Mouse (Mus musculus) regulatory T cell (primary cell): ENCODE data around the gene Gtf2h4.

ENCODE experiments used
- in situ Hi-C: fragments of 300-600 bp; cut with MboI, MseI; formaldehyde crosslinking; loops from one replicate; pipeline ENCODE4 v1.15.1; 2025; ENCODE audit warnings: high pct_unique_total_duplicates

Gtf2h4 gene

GRCm38 (mm10) chr17:35697759-35698500 is 24.4 kb upstream of the Gtf2h4 start:
- in situ Hi-C loops = no loop called here

GRCm38 (mm10) chr17:35697429-35697758 is 23.9 kb upstream of the Gtf2h4 start:
- in situ Hi-C loops = no loop called here

- in situ Hi-C loops = no loop called here
Measured at GRCm38 (mm10) chr17:35696691-35697090, 23.2 kb upstream of the Gtf2h4 start.

GRCm38 (mm10) chr17:35695289-35695688 is 21.8 kb upstream of the Gtf2h4 start:
- in situ Hi-C loops = no loop called here

- in situ Hi-C loops = no loop called here
Measured at GRCm38 (mm10) chr17:35693906-35694305, 20.4 kb upstream of the Gtf2h4 start.

GRCm38 (mm10) chr17:35692368-35692767 is 18.8 kb upstream of the Gtf2h4 start:
- in situ Hi-C loops = no loop called here

- in situ Hi-C loops = no loop called here
Measured at GRCm38 (mm10) chr17:35691811-35692210, 18.3 kb upstream of the Gtf2h4 start.

- in situ Hi-C loops = no loop called here
Measured at GRCm38 (mm10) chr17:35689936-35690645, 16.6 kb upstream of the Gtf2h4 start.

- in situ Hi-C loops = no loop called here
Measured at GRCm38 (mm10) chr17:35688347-35689175, 15.0 kb upstream of the Gtf2h4 start.

- in situ Hi-C loops = no loop called here
Measured at GRCm38 (mm10) chr17:35685061-35685460, 11.5 kb upstream of the Gtf2h4 start.

GRCm38 (mm10) chr17:35681986-35682385 is 8.4 kb upstream of the Gtf2h4 start:
- in situ Hi-C loops = no loop called here

GRCm38 (mm10) chr17:35680591-35680990 is 7.1 kb upstream of the Gtf2h4 start:
- in situ Hi-C loops = no loop called here

- in situ Hi-C loops = no loop called here
Measured at GRCm38 (mm10) chr17:35672527-35672926, 1.0 kb downstream of the Gtf2h4 start.

- in situ Hi-C loops = no loop called here
Measured at GRCm38 (mm10) chr17:35671846-35672245, 1.7 kb downstream of the Gtf2h4 start.

GRCm38 (mm10) chr17:35669731-35670130 is 3.8 kb downstream of the Gtf2h4 start:
- in situ Hi-C loops = no loop called here

GRCm38 (mm10) chr17:35667334-35668065 is 6.0 kb downstream of the Gtf2h4 start, which contains the start of gene Vars2:
Gene Vars2, minus strand, starts transcription at chr17:35667592.
- in situ Hi-C loops = no loop called here

- in situ Hi-C loops = no loop called here
Measured at GRCm38 (mm10) chr17:35666851-35667256, 6.7 kb downstream of the Gtf2h4 start.

- in situ Hi-C loops = no loop called here
Measured at GRCm38 (mm10) chr17:35665957-35666515, 7.5 kb downstream of the Gtf2h4 start.

- in situ Hi-C loops = no loop called here
Measured at GRCm38 (mm10) chr17:35653086-35653485, 20.5 kb downstream of the Gtf2h4 start.

- in situ Hi-C loops = no loop called here
Measured at GRCm38 (mm10) chr17:35649429-35649828, 24.1 kb downstream of the Gtf2h4 start.

- in situ Hi-C loops = no loop called here
Measured at GRCm38 (mm10) chr17:35643609-35644236, 29.8 kb downstream of the Gtf2h4 start, which contains the start of gene Mucl3. Gene Mucl3, minus strand, starts transcription at chr17:35643695.
